Mouse (Mus musculus) liver, postnatal 0 days (tissue): ENCODE measurements around the gene Trafd1.

ENCODE experiments used
- CTCF ChIP-seq: sonication (generic); IDR thresholded peaks from 2 replicates; pipeline ENCODE4 v1.5.1; 2016; ENCODE audit warnings: antibody characterized with exemption, low read depth
- EP300 ChIP-seq: IDR thresholded peaks from 2 replicates; pipeline ENCODE4 v1.6.1; 2016; ENCODE audit warnings: antibody characterized with exemption, low read depth, mild to moderate bottlenecking

DNA sequence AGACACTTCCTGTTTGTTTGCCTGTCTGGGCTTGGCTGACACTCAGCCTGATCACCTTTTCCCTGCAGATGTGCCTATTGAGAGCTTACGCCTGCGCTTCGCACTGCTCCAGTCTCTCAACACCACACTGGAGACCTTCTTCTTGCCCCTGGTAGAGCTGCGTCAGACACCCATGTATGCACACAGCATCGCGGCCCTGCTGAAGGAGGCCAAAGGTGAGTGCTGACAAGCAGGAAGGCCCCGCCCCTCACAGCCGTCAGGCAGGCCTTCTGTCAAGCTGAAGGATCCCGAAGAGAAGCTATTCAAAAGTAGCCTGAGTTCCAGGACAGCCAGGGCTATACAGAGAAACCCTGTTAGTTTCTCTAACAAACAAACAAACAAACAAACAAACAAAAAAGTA, 26.2 kb downstream of the Trafd1 start:
- TF ChIP-seq CTCF (no peak), EP300 (no peak)
